Mouse (Mus musculus) heart, postnatal 0 days (tissue): ENCODE data around the gene Slc29a1. TPM values are rescaled to one million over a fixed set of nuclear protein-coding genes. Genes with fewer than 3 reads are reported as not detected.

Source experiments
- ATAC-seq: fragments of 200-750 bp; cut with Nextera tagmentation; 2 replicates; pipeline ENCODE4 v1.8.0; 2017; ENCODE audit warnings: low read depth, moderate number of reproducible peaks, moderate library complexity; ENCODE audit not compliant: insufficient read depth
- DNase-seq: peaks from one replicate; pipeline ENCODE4 v3.0.0-alpha.2; 2016; ENCODE audit warnings: low spot score
- H3K27ac ChIP-seq: fragments of 300-500 bp; sonication (generic); 2 replicates; pipeline ENCODE4 v1.5.1; 2014; ENCODE audit warnings: low read depth, mild to moderate bottlenecking
- H3K27me3 ChIP-seq: fragments of 300-500 bp; sonication (generic); 2 replicates; pipeline ENCODE4 v1.6.1; 2014; ENCODE audit warnings: low read length, mixed read lengths; ENCODE audit not compliant: control insufficient read depth, insufficient read depth
- H3K36me3 ChIP-seq: fragments of 300-500 bp; sonication (generic); replicated peaks from 2 replicates; pipeline ENCODE4 v1.6.1; 2014; ENCODE audit warnings: low read length, mixed read lengths; ENCODE audit not compliant: control insufficient read depth, insufficient read depth
- H3K4me1 ChIP-seq: fragments of 300-500 bp; sonication (generic); 2 replicates; pipeline ENCODE4 v1.6.1; 2014; ENCODE audit warnings: antibody characterized with exemption; ENCODE audit not compliant: control insufficient read depth, insufficient read depth
- H3K4me2 ChIP-seq: fragments of 300-500 bp; sonication (generic); 2 replicates; pipeline ENCODE4 v1.6.1; 2014; ENCODE audit warnings: low read depth, mild to moderate bottlenecking, low read length, moderate library complexity
- H3K4me3 ChIP-seq: fragments of 300-500 bp; sonication (generic); 2 replicates; pipeline ENCODE4 v1.5.1; 2014; ENCODE audit warnings: low read depth, low read length
- H3K9ac ChIP-seq: fragments of 300-500 bp; sonication (generic); replicated peaks from 2 replicates; pipeline ENCODE4 v1.6.1; 2014; ENCODE audit warnings: low read depth, low read length, mixed read lengths
- H3K9me3 ChIP-seq: fragments of 300-500 bp; sonication (generic); replicated peaks from 2 replicates; pipeline ENCODE4 v1.6.1; 2016; ENCODE audit warnings: low read length; ENCODE audit not compliant: control insufficient read depth
- CTCF ChIP-seq: IDR thresholded peaks from 2 replicates; pipeline ENCODE4 v1.5.1; 2016; ENCODE audit warnings: antibody characterized with exemption, control low read depth, low read depth
- EP300 ChIP-seq: IDR thresholded peaks from 2 replicates; pipeline ENCODE4 v1.6.1; 2016; ENCODE audit warnings: antibody characterized with exemption, low read depth
- WGBS: fragments of 180-500 bp; shearing (Covaris S2); extraction: QIAGEN DNeasy Blood & Tissue Kit; methylation state at CpG from one replicate; pipeline ENCODE4 v1.1.7; 2014; 5-methylcytosine and 5-hydroxymethylcytosine counted together
- polyA plus RNA-seq: library from polyadenylated mRNA; unstranded; fragments of >200 nt; fragmentation: Nextera tagmentation; extraction: Ambion mirVana; gene quantifications from 2 replicates; pipeline ENCODE4 v1.2.1, GENCODE M21; 2015
- total RNA-seq: library from RNA; depleted of rRNA; stranded (reverse); fragments of >200 nt; gene quantifications from 2 replicates; pipeline ENCODE4 v1.2.3, GENCODE M21; 2014; ENCODE audit warnings: low replicate concordance

Slc29a1 gene
- total and polyA plus RNA-seq, 2 experiments from 2014 or later, result 107 to 236 TPM

DNA sequence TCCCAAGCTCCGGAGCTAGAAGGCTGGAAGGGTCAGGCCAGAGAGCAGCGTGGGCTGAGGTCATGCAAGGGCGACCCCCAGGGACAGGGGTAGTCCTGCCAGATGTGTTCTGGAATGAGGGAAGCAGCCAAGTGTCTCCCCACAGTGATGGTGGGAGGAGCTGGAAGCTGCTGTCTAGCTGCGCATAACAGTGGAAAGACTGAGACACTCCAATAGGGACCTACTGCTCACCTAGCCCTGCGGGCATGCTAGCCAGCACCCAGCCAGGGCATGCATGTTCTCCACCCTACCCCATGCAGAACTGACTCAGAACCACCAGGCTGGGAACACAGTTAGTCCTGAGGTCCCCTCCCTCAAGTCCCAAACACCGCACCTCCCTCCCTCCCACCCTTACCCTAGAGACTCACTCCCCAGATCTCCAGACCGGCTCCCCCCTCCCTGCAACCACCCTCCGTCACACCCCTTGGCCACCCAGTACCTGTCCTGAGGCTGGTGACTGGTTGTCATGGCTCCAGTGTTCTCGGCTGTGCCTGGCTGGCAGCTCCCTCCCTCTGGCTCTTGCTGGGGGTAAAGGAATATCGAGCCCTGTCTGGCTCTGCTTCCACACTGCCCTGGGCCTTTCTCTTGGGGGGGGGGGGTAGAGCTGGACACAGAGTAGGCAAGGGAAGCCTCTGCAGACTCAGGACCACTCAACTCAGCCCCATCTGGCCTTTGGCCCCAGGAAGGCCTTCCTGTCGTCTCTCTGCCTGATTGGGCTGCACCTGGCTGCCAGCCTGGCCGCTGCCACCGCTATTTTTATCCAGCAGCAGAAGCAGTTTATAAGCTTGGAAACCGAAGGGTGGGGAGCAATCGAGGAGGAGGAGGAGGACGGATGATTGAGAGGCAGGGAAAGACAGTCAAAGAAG is 7.5 kb downstream of the Slc29a1 start:
- H3K9me3 ChIP-seq, result no peaks in the 10 kb centered on the region
- WGBS, result 30% methylated on average over 16 of the region's 16 CpGs

DNA sequence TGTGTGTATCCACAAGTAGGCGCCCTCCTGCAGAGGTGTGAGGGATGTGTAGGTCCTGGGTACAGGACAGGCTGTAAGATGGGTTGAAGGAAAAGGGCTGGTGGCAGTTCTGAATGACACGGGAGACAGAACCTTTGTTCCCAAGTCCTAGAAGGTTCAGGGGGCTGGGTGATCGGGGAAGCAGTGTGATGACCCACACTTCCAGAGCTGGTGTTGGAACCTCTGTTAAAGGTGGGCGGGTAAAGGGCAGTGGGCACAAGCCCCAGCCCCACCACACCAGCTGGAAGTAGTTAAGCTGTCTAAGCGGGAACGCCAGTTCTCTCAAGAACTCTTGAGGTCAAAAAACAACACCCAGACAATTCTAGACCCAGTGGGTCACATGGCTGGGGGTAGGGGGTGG is 9.0 kb downstream of the Slc29a1 start:
- DNase-seq (no peak), ATAC-seq (no peak)
- H3K36me3 ChIP-seq, result peaks cover 32% of the 10 kb centered on the region
- no peaks in the 10 kb centered on the region for H3K27me3 ChIP-seq
- TF ChIP-seq CTCF, result no peak
- TF ChIP-seq EP300, result no peak
- no peak overlapping the region for H3K4me2 ChIP-seq
- H3K4me1 ChIP-seq, result peaks cover 55% of the 10 kb centered on the region
- no peaks in the 10 kb centered on the region for H3K9me3 ChIP-seq
- H3K4me3 ChIP-seq, result no peak overlapping the region
- 81% methylated on average over 6 of the region's 6 CpGs for WGBS
- no peak overlapping the region for H3K9ac ChIP-seq
- no peak overlapping the region for H3K27ac ChIP-seq

More for the DNA sequence above, 7.5 kb downstream of the Slc29a1 start:
- peak overlapping the region; percentile 85 for H3K27ac ChIP-seq
- DNase-seq, result no peak
- H3K36me3 ChIP-seq, result peaks cover 27% of the 10 kb centered on the region
- peak overlapping the region; percentile 9 for H3K4me3 ChIP-seq
- ATAC-seq, result peak; percentile 25
- H3K4me2 ChIP-seq, result peak overlapping the region; percentile 96
- peaks cover 56% of the 10 kb centered on the region for H3K4me1 ChIP-seq
- TF ChIP-seq CTCF (no peak), EP300 (no peak)
- H3K27me3 ChIP-seq, result no peaks in the 10 kb centered on the region
- peak overlapping the region; percentile 18 for H3K9ac ChIP-seq

- 88% methylated on average over 8 of the region's 8 CpGs for WGBS
- ATAC-seq (no peak), DNase-seq (no peak)
- no peak overlapping the region for H3K9ac ChIP-seq
- no peak overlapping the region for H3K4me2 ChIP-seq
- H3K4me1 ChIP-seq, result peaks cover 53% of the 10 kb centered on the region
- H3K27ac ChIP-seq, result no peak overlapping the region
- peaks cover 32% of the 10 kb centered on the region for H3K36me3 ChIP-seq
- no peak for TF ChIP-seq CTCF
- TF ChIP-seq EP300, result no peak
- no peaks in the 10 kb centered on the region for H3K9me3 ChIP-seq
- H3K4me3 ChIP-seq, result no peak overlapping the region
- no peaks in the 10 kb centered on the region for H3K27me3 ChIP-seq
These were observed 9.6 kb downstream of the Slc29a1 start for GRCm38 (mm10) chr17:45589844-45590243.

GRCm38 (mm10) chr17:45589236-45589635 is 10.2 kb downstream of the Slc29a1 start:
- 93% methylated on average over 7 of the region's 7 CpGs for WGBS

DNA sequence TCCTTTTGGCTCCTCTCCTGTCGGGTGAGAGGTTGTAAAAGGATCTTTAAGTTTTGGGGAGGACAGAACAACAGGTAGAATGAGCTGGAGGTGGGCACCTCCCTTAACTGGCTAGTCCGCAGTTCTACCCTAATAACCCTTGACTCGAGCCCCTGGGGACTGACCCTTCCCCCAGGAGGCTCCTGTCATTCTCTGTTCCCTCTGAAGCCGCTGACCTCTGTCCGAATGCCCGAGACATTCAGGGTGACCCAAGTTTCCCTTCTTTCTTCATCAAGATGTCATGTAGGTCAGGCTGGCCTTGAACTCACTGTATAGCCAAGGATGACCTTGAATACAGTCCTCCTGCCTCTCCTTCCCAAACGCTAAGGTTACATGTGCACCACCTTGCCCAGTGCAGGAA is 11.0 kb downstream of the Slc29a1 start:
- peaks cover 48% of the 10 kb centered on the region for H3K4me1 ChIP-seq
- H3K4me3 ChIP-seq, result no peak overlapping the region

More at GRCm38 (mm10) chr17:45589236-45589635, 10.2 kb downstream of the Slc29a1 start:
- no peak for TF ChIP-seq EP300
- no peak for TF ChIP-seq CTCF
- Histone ChIP-seq H3K4me2 (no peak overlapping the region), H3K27me3 (no peaks in the 10 kb centered on the region), H3K4me3 (no peak overlapping the region), H3K4me1 (peaks cover 53% of the 10 kb centered on the region), H3K9ac (no peak overlapping the region), H3K9me3 (no peaks in the 10 kb centered on the region), H3K36me3 (peaks cover 32% of the 10 kb centered on the region), H3K27ac (no peak overlapping the region)
- ATAC-seq (no peak), DNase-seq (no peak)

More for the DNA sequence above, 11.0 kb downstream of the Slc29a1 start:
- ATAC-seq (no peak), DNase-seq (no peak)
- Histone ChIP-seq H3K9ac (no peak overlapping the region), H3K4me2 (no peak overlapping the region), H3K27ac (no peak overlapping the region), H3K27me3 (no peaks in the 10 kb centered on the region), H3K9me3 (no peaks in the 10 kb centered on the region), H3K36me3 (peaks cover 32% of the 10 kb centered on the region)
- WGBS, result 92% methylated on average over 7 of the region's 7 CpGs
- TF ChIP-seq EP300 (no peak), CTCF (no peak)
